Mouse (Mus musculus): ENCODE measurements around the gene Plxnb1.
"Not testable (repeated sequence)": the region's sequence is repeated elsewhere in the genome, so short reads cannot be mapped to it uniquely, and the experiment has no call there.

Gene Plxnb1

GRCm38 (mm10) chr9:109130076-109130475, 34.9 kb downstream of the Plxnb1 start:
- DNase-seq (ENCODE audit: low read depth, low spot score) = no peak

DNA sequence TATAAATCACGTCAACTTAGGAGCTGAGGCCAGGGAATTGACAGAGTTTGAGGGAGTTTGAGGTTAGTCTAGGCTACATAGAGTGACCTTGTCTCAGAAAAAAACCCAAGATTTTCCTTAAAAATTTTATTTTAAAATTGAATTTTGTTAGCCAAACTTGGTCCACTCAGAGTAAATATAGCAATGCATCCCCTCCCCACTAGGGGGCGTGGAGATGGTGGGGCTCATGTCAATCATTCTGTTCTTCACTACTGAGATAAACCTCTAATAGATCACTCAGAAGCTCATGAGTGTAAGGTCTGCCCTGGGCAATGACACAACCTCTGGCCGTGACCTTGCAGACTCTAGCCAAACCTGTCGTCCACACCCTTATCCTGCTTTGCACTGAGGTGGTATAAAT, 45.2 kb downstream of the Plxnb1 start:
- DNase-seq (ENCODE audit: low read depth, low spot score) = not testable (repeated sequence)

DNA sequence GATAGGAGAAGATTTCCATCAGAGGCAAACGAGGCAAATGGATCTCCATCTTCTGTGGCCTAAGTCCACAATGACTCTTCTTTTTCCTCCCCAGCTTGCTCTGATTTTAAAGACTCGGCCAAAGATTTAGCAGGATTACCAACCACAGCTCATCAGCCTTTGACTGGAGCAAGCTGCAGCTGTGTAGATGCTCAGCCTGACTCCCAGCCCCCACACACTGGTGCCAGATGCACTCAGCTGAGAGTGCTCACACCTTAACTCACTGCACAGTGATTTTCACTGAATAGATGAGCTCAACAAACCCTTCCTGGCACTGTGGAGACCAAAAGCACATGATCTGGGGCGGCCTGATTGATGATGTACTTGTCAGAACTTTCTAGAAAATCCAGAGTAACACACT, 66.8 kb downstream of the Plxnb1 start, which contains the start of gene Fbxw21:
Gene Fbxw21 (minus strand): TSS at position 101 of the 400 bp plus-strand sequence.
- DNase-seq (ENCODE audit: low read depth, low spot score) = no peak

GRCm38 (mm10) chr9:109167316-109167715, 72.1 kb downstream of the Plxnb1 start:
- DNase-seq (ENCODE audit: low read depth, low spot score) = no peak
